Mouse (Mus musculus): ENCODE results near the gene Gm28845. TPM values are rescaled to one million over a fixed set of nuclear protein-coding genes. Genes with fewer than 3 reads are reported as not detected.
"Not testable (repeated sequence)": the region's sequence is repeated elsewhere in the genome, so short reads cannot be mapped to it uniquely, and the experiment has no call there.

Gene Gm28845
- polyA plus RNA-seq, 1 experiment from 2014 or later, result not detected

DNA sequence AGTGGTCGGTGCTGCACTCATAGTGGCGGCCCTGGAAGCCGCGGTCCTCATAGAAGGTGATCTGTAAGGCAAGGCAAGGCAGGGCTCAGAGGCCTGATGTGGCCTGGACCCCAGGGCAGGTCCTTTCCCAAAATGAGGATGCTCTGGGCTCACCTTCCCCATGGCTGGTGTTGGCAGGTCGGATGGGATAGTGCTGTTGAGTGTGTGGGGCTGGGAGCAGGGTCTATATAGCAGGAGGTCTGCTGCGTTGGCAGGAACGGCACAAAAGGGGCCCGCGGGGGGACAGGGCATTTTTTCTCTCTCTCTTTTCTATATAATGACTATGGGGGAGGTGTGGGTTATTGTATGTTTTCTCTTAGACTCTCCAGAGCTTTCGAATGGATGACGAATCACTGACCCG is 68.4 kb downstream of the Gm28845 start, which contains the start of gene Cryge:
Gene Cryge, minus strand, starts transcription at position 198 of the 400 bp plus-strand sequence.
- H3K4me1 ChIP-seq; ATAC-seq (ENCODE audit: low FRiP score); H3K9ac ChIP-seq (replicated peaks); H3K27me3 ChIP-seq (replicated peaks); H3K9me3 ChIP-seq (replicated peaks); H3K4me3 ChIP-seq (replicated peaks); H3K4me2 ChIP-seq; H3K27ac ChIP-seq (replicated peaks); H3K36me3 ChIP-seq: not testable (repeated sequence)
- WGBS, result 50% methylated on average over 12 of the region's 12 CpGs

Other genes starting within 250 kb of the Gm28845 start
- 10.8 and 12.0 TPM in 2 replicates for gene Plekhm3, start 162.7 kb downstream of the Gm28845 start, polyA plus RNA-seq (2015; fragmentation: Nextera tagmentation; extraction: Ambion mirVana)
- gene Akr1cl, start 86.8 kb downstream of the Gm28845 start, polyA plus RNA-seq (2015; fragmentation: Nextera tagmentation; extraction: Ambion mirVana), result 0.38 TPM in 1 of 2 replicates, not detected in the other
- gene Cryge, start 68.4 kb downstream of the Gm28845 start, polyA plus RNA-seq (2015; fragmentation: Nextera tagmentation; extraction: Ambion mirVana), result not detected in 2 replicates
- not detected in 2 replicates for gene Crygd, start 56.1 kb downstream of the Gm28845 start, polyA plus RNA-seq (2015; fragmentation: Nextera tagmentation; extraction: Ambion mirVana)
- not detected in 2 replicates for gene Crygc, start 45.9 kb downstream of the Gm28845 start, polyA plus RNA-seq (2015; fragmentation: Nextera tagmentation; extraction: Ambion mirVana)
- gene Crygb, start 37.3 kb downstream of the Gm28845 start, polyA plus RNA-seq (2015; fragmentation: Nextera tagmentation; extraction: Ambion mirVana), result 0.69 and 1.6 TPM in 2 replicates
- gene Cryga, start 16.2 kb downstream of the Gm28845 start, polyA plus RNA-seq (2015; fragmentation: Nextera tagmentation; extraction: Ambion mirVana), result 0.35 TPM in 1 of 2 replicates, not detected in the other
- 2.3 and 2.4 TPM in 2 replicates for gene D630023F18Rik, start 3.7 kb upstream of the Gm28845 start, polyA plus RNA-seq (2015; fragmentation: Nextera tagmentation; extraction: Ambion mirVana)
- 397 and 446 TPM in 2 replicates for gene Idh1, start 66.9 kb upstream of the Gm28845 start, polyA plus RNA-seq (2015; fragmentation: Nextera tagmentation; extraction: Ambion mirVana)
- 9.5 and 9.6 TPM in 2 replicates for gene Pikfyve, start 67.1 kb upstream of the Gm28845 start, polyA plus RNA-seq (2015; fragmentation: Nextera tagmentation; extraction: Ambion mirVana)
- gene Pth2r, start 162.5 kb upstream of the Gm28845 start, polyA plus RNA-seq (2015; fragmentation: Nextera tagmentation; extraction: Ambion mirVana), result 6.1 and 6.2 TPM in 2 replicates